Mouse (Mus musculus) ES-Bruce4 (cell line): ENCODE data around the gene H2-Aa.

Experiments
- CTCF ChIP-seq: IDR thresholded peaks from one replicate; pipeline ENCODE4 v1.8.1; 2011; ENCODE audit warnings: low read depth, low read length
- POLR2A ChIP-seq: IDR thresholded peaks from one replicate; pipeline ENCODE4 v1.8.1; 2011; ENCODE audit warnings: low read length; ENCODE audit not compliant: insufficient read depth

DNA sequence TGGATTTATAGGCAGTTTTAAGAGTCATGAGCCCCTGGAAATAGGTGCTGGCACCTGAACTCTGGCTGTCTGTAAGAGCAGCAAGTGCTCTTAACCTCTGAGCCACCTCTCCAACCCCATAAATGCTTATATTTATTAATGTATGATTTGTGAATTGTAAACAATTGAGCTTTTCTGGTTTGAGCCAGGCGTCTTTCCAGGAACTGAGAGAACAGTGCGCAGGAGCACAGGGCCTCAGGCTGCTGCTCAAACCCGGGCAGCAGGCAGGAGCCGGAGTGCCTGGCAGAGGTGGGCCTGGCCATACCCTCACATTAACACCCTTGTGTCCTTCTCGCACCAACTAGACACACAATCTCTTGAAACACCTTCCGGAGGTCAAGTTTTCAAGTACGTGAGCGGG is 12.4 kb upstream of the H2-Aa start:
- no peak for TF ChIP-seq CTCF
- TF ChIP-seq POLR2A = no peak
